Mouse (Mus musculus): Measurements from ENCODE around the gene Thsd1.
"Not testable (repeated sequence)": the region's sequence is repeated elsewhere in the genome, so short reads cannot be mapped to it uniquely, and the experiment has no call there.

The Thsd1 gene

DNA sequence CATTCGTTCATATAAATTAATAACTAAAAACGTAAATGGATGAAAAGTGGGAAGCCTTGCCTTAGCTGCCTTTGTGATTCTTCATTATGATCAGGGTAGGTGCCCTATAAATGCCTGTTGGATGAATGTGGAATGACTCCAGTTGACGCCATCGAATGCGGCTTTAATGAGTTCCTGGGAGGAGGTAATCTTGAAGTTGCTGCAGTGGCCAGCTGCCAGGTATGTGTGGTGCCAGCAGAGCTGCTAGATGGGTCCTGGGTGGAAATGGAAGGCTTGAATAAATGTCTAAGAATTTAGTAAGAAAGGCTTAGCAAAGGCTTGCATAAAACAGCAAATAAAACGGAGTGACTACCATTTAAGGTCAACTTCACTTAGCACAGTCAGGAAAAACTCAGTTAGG is 37.7 kb downstream of the Thsd1 start:
- no peak for DNase-seq (ENCODE audit: low spot score)

DNA sequence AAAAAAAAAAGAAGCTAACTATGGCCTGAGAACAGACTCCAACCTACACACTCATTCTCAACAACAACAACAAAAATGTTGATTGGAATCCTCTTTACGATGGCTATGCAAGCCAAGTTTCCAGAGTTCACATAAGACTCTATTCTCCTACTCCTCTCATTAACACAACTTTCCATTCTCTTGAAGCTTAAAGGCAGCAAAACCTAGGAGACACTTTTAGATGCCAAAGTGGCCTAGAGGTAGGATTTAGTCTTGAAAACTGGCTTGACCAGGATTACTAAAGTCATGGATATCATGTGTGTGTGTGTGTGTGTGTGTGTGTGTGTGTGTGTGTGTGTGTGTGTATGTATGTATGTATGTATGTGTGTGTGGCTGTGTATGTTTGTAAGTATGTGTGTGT is 38.1 kb downstream of the Thsd1 start:
- DNase-seq (ENCODE audit: low spot score) = no peak

DNA sequence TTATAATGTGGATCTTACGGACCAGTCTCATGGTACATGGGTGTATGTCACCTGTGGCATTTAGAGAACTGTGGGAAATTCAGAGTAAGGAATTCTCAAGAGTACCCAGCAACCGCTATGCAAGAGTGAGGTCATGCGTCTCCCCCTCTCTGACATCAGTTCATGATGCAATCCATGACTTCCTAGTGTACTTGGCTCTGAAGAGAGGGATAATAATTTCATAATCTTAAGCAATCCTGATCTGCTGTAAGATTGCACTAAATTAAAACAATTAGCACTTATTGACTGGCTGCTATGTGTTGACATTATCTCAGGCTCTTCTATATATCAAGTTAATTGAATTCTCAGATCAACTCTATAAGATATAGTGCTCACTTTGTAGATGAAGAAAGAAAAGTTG is 39.7 kb downstream of the Thsd1 start:
- DNase-seq (ENCODE audit: low spot score) = no peak

DNA sequence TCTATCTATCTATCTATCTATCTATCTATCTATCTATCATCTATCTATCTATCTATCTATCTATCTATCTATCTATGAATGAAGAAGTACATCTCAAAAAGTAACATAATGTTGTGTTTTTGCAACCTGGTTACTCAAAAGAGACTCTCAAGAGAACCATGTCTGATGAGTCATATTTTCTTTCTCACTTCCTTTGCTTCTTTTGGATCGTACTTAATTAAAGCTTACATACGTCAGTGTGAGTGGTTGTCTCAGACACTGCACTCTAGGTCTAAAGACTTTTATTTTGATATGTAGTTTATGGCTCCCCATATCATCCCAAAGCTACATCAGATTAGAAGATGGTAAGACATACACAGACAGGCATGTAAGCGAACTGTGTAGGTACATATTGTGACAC is 46.0 kb downstream of the Thsd1 start:
- DNase-seq (ENCODE audit: low spot score) = no peak

DNA sequence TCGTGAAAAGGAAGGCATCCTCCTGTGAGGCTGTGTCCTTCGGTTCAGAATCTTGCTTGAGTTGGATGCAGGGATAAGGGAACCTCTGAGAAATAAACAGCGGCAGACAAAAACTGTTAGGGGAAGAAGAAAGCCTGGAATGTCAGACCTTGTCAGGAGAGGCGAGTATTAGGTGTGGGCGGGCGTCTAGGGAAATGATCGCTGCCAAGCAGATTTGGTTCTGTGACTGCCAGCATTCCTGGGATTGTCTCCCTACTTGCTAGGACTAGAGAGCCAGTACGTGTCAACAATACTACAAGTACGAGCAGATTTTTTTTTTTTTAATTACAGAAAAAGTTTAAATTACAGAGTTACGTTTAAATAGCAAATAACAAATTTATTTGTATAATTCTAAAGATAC is 47.5 kb downstream of the Thsd1 start:
- no peak for DNase-seq (ENCODE audit: low spot score)

DNA sequence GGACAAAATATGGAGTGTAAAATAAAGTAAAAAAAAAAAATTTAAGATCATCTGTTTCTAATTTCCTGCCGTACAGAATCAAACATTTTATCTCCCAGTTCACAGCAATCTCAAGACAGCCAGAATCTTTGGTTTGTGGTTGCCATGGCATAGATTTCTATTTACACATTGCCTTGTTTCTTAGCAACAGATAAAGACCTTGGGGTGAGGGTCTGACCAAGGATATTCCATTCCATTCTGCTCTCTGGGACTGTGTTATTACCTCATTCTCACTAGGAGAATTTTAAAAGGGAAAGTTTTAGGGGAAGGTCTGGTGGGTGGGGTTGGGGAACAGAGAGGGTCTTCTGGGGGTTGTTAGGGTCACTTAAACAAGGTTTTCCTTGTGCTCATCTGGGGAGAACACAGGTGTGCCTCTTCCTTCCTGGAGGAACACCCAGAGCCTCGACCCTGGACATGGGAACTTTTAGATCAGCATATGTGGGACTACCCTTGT is 55.9 kb downstream of the Thsd1 start, which contains the start of gene Tpte:
Gene Tpte, plus strand, starts transcription at position 443 of the 493 bp plus-strand sequence.
- no peak for DNase-seq (ENCODE audit: low spot score)

DNA sequence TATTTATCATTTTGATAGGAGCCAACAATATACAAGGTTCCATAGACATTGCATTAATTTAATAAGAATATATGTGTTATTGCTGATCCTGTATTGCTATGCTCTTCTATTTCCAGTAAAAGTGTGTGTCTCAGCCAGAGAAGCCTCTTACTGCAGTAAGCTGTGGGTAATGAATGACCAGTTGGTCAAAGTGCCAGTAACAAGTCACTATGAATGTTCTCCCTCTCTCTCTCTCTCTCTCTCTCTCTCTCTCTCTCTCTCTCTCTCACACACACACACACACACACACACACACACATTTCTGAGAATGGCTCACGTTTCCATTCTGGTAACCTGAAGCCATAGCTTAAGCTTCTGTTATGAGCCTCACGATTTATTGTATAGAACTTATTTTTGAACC is 75.2 kb downstream of the Thsd1 start:
- DNase-seq (ENCODE audit: low spot score) = no peak

DNA sequence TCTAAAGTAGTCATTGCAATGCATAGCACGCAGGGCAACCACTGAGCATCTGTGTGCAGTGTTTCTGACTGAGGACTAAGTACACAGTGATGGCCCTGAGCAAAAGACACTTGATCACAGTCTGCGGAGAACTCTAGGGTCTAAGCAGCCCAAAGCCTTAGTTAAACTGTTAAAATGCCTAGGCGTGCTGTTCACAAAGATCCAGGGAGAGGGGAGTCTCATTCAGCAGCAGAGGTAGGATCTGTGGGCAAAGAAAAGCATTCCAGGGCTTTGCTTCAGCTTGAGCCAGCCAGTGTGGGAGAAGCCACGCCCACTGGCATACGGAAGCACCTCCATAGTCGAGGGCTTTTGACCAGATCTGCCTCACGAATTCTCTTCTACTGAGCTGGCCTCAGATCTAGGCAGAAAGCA is 75.8 kb downstream of the Thsd1 start:
- peak; percentile 23 for DNase-seq (ENCODE audit: low spot score)

DNA sequence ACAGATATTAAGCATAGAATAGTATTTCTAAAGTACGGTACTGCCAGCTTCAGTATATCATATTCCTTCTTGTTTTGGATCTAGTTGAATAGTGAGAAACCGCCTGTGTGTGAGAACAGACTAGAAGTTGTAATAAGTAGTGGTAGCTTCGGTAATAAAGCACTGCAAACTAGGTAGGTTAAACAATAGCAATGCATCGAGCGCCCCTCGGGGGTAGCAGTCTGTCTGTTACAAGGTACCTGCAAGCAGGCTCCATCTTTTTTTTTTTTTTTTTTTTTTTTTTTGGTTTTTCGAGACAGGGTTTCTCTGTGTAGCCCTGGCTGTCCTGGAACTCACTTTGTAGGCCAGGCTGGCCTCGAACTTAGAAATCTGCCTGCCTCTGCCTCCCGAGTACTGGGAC is 76.9 kb downstream of the Thsd1 start:
- DNase-seq (ENCODE audit: low spot score) = not testable (repeated sequence)

DNA sequence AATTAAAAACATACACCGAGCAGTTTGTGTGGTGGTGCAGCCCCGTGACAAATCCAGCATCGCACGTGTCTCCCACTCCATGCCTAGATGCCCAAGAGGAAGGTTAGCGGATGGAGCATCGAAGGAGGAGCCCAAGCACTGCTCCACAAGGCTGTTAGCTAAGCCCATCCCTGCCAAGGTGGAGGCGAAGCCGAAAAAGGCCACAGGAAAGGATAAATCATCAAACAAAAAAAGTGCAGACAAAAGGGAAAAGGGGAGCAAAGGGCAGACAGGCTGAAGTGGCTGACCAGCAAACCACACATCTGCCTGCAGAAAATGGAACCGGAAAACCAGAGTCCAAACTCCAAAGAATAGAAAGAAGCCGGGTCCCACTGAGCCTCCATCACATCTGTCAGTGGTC is 79.9 kb downstream of the Thsd1 start:
- no peak for DNase-seq (ENCODE audit: low spot score)

All from ovary, postnatal 36 days (tissue).